Mouse (Mus musculus) left cerebral cortex, postnatal 36 days (tissue): ENCODE measurements around the gene Pafah2. TPM values are rescaled to one million over a fixed set of nuclear protein-coding genes. Genes with fewer than 3 reads are reported as not detected.

Experiments used
- DNase-seq, 2 experiments: peaks; one replicate each; pipeline ENCODE4 v3.0.0; 2021 to 2022; ENCODE audit warnings: low spot score in 2 of 2, mixed read lengths in 1 of 2
- intact Hi-C: fragments of 180-260 bp; cut with DNase I; formaldehyde crosslinking; loops from one replicate; pipeline ENCODE4 v1.15.1; 2025
- microRNA-seq: library from miRNA; unstranded; fragments of <30 nt; microRNA quantifications from one replicate; pipeline ENCODE4 v1.2.0, GENCODE M21; 2022
- total RNA-seq, 2 experiments: library from RNA; stranded (reverse); gene quantifications; 2 replicates each; pipeline ENCODE4 v1.2.3; 2021

Pafah2 gene
- total RNA-seq, 2 experiments from 2014 or later = 6.7 to 7.5 TPM

DNA sequence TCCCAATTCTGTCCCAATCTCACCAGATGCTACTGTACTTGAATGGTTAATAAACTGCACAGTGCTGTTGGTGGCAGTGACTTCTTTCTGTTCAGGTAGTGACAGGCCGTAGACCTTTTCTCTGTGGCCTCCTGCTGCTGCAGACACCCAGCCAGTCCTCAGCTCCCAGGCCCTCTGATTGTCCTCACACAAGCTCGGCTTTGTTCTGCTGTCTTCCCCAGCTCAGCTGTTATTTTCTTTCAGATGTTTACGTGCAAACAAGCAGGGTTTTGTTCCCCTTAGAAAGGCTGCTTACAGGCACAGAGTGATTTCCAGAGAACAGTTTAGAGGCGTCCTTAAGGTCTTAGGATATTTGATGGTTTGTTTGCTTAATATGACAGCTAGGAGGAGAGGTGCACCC is 77.6 kb downstream of the Pafah2 start:
- DNase-seq = no peak
- intact Hi-C loops = no loop called here

DNA sequence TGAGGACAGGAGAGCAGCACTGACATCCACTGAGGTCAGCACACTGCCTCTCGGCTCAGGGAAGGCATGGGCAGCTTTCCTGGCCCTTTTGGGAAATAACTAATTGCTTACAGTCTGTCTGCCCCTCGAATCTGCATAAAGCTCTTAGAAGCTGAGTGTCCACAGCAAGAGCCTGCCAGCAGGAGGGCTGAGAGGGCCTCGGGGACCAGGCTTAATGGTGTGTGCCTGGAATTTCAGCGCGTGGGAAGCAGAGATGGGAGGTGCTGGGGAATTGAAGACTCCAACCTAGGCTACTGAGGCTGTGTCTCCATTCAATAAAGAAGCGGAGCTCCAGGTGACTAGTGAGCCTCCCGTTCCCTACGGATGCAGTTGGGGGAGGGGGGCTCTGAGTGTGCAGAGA is 78.1 kb downstream of the Pafah2 start:
- intact Hi-C loops = no loop called here
- no peak for DNase-seq

DNA sequence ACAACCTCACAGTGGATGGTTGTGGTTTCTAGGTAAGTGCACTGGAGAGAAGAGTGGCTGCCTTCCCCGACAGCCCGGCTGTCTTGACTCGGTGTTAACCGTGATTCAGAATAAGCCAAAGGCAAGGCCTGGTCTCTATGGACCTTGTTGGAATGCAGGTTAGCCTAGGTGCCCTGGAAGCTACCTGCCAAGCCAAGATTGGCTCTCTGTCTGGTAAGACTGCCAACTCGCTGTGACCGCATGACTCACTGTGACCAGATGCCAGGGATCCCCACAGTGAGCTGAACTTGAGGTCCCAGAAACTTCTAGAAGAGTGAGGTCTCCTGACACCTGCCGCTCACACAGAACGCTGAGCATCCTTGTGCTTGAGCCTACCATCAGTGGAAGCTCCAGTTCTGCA is 80.8 kb downstream of the Pafah2 start:
- intact Hi-C loops = no loop called here

More for the DNA sequence above, 80.8 kb downstream of the Pafah2 start:
- DNase-seq = no peak

Small RNA genes lying within 50 kb of the gene (microRNA-seq; reads per million reads assigned to microRNA genes)
- gene Gm23634 = 3.6 reads per million, percentile 9 among the genes with 10 or more reads in this experiment

Other genes with a start within 250 kb of the Pafah2 start
- 10 to 100 TPM; 14.3 to 18.3 TPM for gene Cep85, start 209.2 kb upstream of the Pafah2 start, total RNA-seq
- not detected for gene Gm7534, start 193.3 kb upstream of the Pafah2 start, total RNA-seq
- gene Catsper4, start 168.9 kb upstream of the Pafah2 start, total RNA-seq = not detected
- gene Cnksr1, start 157.9 kb upstream of the Pafah2 start, total RNA-seq = under 1 TPM; 0.27 to 0.66 TPM
- under 1 TPM in 1 of 2 experiments, not detected in 1; 0.47 TPM for gene E130218I03Rik, start 152.7 kb upstream of the Pafah2 start, total RNA-seq
- gene Zfp593, start 150.7 kb upstream of the Pafah2 start, total RNA-seq = 10 to 100 TPM in 1 of 2 experiments, 1 to 10 TPM in 1; 9.2 to 13.2 TPM
- not detected for gene Gm30191, start 149.4 kb upstream of the Pafah2 start, total RNA-seq
- gene Grrp1, start 142.2 kb upstream of the Pafah2 start, total RNA-seq = 1 to 10 TPM; 2.8 to 3.4 TPM
- gene Pdik1l, start 108.4 kb upstream of the Pafah2 start, total RNA-seq = 10 to 100 TPM; 18.1 to 21.6 TPM
- gene Trim63, start 81.2 kb upstream of the Pafah2 start, total RNA-seq = under 1 TPM; 0.22 to 0.27 TPM
- gene Slc30a2, start 53.1 kb upstream of the Pafah2 start, total RNA-seq = not detected
- 10 to 100 TPM; 46.2 to 60.6 TPM for gene Extl1, start 12.5 kb upstream of the Pafah2 start, total RNA-seq
- gene Stmn1, start 72.0 kb downstream of the Pafah2 start, total RNA-seq = 1,000 to 10,000 TPM; 1,022 to 1,141 TPM
- gene Paqr7, start 100.4 kb downstream of the Pafah2 start, total RNA-seq = 10 to 100 TPM; 56.5 to 65.6 TPM
- under 1 TPM in 1 of 2 experiments, not detected in 1; 0.32 TPM for gene Aunip, start 114.7 kb downstream of the Pafah2 start, total RNA-seq
- gene Mtfr1l, start 139.1 kb downstream of the Pafah2 start, total RNA-seq = 10 to 100 TPM; 61.9 to 70.2 TPM
- gene Selenon, start 155.8 kb downstream of the Pafah2 start, total RNA-seq = 10 to 100 TPM; 19.6 to 21.2 TPM